Mouse (Mus musculus): ENCODE measurements at regions not wholly inside any gene's neighbourhood (a gene's known extent, or its start where the extent isn't known, plus 50 kb on each side); places are given as distances from the start of the nearest gene placed in this dataset.

DNA sequence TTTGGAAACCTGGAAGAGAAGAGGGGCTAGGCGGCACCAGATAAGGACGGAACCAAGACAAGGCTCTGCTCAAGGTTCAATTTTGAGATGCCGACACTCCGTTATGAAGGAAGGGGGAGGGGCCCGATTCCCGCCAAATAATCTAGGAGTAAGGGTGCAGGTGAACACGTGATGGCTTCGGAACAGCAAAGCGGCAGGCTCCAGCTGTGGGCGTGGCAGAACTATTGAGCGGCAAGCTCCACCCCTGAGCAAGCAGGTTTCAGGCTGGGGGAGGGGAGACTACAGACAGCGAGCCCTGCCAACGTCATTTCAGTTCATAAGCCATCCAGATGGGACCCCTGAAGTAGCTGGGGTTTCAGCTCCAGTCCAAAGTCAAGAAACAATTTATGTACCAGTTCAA, 667.3 kb downstream of the Slc22a22 start:
- TF ChIP-seq MAZ (IDR thresholded peaks at IDR 0.05; ENCODE audit: low read depth, low read length) = no peak
- TF ChIP-seq TCF12 (IDR thresholded peaks at IDR 0.05; ENCODE audit: low read depth, low read length) = no peak
- TF ChIP-seq ZKSCAN1 (IDR thresholded peaks at IDR 0.05; ENCODE audit: borderline replicate concordance, low read depth, low read length) = no peak
- TF ChIP-seq MAX (IDR thresholded peaks at IDR 0.05; ENCODE audit: low read length) = no peak
- no peak for TF ChIP-seq EP300 (IDR thresholded peaks at IDR 0.05; ENCODE audit: low read length)
- TF ChIP-seq POLR2AphosphoS2 (IDR thresholded peaks at IDR 0.05; ENCODE audit: low read depth, low read length) = no peak
- TF ChIP-seq POLR2A (IDR thresholded peaks at IDR 0.05; ENCODE audit: low read depth, low read length) = no peak
- no peak for TF ChIP-seq CHD2 (IDR thresholded peaks at IDR 0.05; ENCODE audit: low read length)
- TF ChIP-seq CTCF (conservative IDR thresholded peaks at IDR 0.05 in 1 of 2, IDR thresholded peaks at IDR 0.05 in 1 of 2; ENCODE audit: low read depth in 2 of 2, low read length in 2 of 2) = no peak
- TF ChIP-seq MYC (IDR thresholded peaks at IDR 0.05; ENCODE audit: low read depth, low read length) = no peak
- TF ChIP-seq CHD1 (IDR thresholded peaks at IDR 0.05; ENCODE audit: low read depth, low read length) = no peak
- no peak for TF ChIP-seq USF1 (IDR thresholded peaks at IDR 0.05; ENCODE audit: low read depth, low read length)
